Mouse (Mus musculus): Measurements from ENCODE around the gene Ccdc187. TPM values are rescaled to one million over a fixed set of nuclear protein-coding genes. Genes with fewer than 3 reads are reported as not detected.

Ccdc187 gene
- polyA plus RNA-seq, 1 experiment, result not detected

DNA sequence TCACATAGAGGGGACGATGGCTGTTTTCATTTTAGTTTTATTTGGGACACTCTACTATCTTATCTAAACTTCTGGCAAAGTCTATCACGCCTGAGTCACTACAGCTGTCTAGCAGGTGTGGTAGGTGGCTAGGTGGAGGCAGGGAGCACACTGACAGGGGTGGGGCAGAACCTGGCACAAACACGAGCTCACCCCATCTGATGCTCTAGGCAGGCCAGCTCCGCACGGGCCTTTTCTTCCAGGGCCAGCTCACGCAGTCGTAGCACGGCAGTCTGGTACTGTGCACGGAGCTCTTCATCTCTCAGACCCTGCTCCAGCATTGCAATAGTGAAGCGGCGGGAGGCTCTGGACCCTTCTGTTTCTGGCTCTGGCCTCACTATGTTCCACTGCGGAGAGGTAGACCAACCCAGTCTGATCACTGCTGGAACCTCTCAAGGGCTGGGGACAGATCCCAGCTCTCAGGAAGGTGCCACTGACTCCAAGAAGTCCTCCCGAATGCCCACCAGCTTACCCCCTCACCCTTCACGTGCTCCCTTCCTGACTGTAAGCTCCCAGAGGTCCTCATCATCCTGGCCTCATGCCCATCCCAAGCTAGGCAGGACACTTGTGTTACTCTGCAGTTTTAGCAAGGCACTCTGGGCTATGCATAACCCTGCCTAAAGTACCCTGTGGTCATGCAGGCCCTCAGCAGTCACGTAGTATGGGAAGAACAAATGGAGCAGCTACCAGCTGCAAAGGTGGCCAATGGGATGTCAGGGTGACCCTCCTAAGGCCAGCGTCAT, 36.9 kb downstream of the Ccdc187 start:
- Histone ChIP-seq H3K4me3 (replicated peaks) (no peak overlapping the region), H3K36me3 (replicated peaks; ENCODE audit: low read length) (no peaks in the 10 kb centered on the region), H3K9me3 (no peaks in the 10 kb centered on the region), H3K4me1 (peaks cover 6% of the 10 kb centered on the region), H3K27me3 (replicated peaks) (peaks cover 72% of the 10 kb centered on the region)
- TF ChIP-seq GATA1 (IDR thresholded peaks at IDR 0.05; ENCODE audit: borderline replicate concordance, low read length) (no peak), FLI1 (IDR thresholded peaks at IDR 0.05; ENCODE audit: low read length) (no peak)

DNA sequence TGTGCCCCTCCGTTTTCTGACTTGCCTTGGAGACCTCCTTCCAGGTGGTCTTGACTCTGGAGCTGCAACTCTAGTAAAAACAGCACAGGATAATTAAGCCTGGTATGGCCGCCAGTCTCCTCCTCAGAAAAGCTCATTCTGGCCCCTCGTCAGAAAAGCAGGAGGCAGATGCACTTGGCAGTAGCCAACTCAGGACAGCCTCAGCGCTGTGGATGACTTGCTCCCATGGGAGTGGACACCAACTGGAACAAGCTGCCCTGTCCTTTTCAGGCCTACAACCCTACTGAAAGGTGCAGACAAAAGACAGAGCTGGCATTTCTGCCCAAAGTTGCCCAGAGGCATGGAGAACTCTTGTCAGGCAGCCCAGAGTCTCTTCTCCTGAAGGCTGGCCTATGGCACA, 39.5 kb downstream of the Ccdc187 start:
- Histone ChIP-seq H3K9me3 (no peaks in the 10 kb centered on the region), H3K4me3 (replicated peaks) (no peak overlapping the region), H3K4me1 (peaks cover 7% of the 10 kb centered on the region), H3K36me3 (replicated peaks; ENCODE audit: low read length) (no peaks in the 10 kb centered on the region), H3K27me3 (replicated peaks) (peaks cover 91% of the 10 kb centered on the region)
- TF ChIP-seq FLI1 (IDR thresholded peaks at IDR 0.05; ENCODE audit: low read length) (no peak), GATA1 (IDR thresholded peaks at IDR 0.05; ENCODE audit: borderline replicate concordance, low read length) (no peak)

GRCm38 (mm10) chr2:26252514-26253206, 41.7 kb downstream of the Ccdc187 start:
- H3K4me1 ChIP-seq, result peaks cover 7% of the 10 kb centered on the region
- no peaks in the 10 kb centered on the region for H3K36me3 ChIP-seq (replicated peaks; ENCODE audit: low read length)
- H3K9me3 ChIP-seq, result no peaks in the 10 kb centered on the region
- peaks cover 94% of the 10 kb centered on the region for H3K27me3 ChIP-seq (replicated peaks)
- TF ChIP-seq GATA1 (IDR thresholded peaks at IDR 0.05; ENCODE audit: borderline replicate concordance, low read length) (no peak), FLI1 (IDR thresholded peaks at IDR 0.05; ENCODE audit: low read length) (no peak)
- H3K4me3 ChIP-seq (replicated peaks), result no peak overlapping the region

DNA sequence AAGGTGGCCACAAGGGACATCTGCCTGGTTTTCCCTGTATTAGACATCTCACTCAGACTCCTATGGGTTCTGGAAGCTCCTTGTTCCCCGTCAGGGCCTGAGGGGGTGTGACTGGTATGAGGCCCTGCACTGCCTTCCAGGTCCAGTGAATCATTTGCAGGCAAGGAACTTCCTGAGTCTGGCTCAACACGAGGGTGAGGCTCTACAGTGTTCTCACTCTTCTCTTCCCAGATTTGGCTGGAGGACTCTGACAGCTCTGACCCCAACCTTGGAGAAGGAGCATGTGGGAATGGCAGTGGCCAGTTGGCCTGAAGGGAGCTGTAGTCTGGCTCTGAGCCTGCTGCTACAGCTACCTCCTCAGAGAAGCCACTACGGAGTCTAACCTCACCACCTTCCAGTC, 46.8 kb downstream of the Ccdc187 start:
- TF ChIP-seq FLI1 (IDR thresholded peaks at IDR 0.05; ENCODE audit: low read length) (no peak), GATA1 (IDR thresholded peaks at IDR 0.05; ENCODE audit: borderline replicate concordance, low read length) (no peak)
- peaks cover 83% of the 10 kb centered on the region for H3K27me3 ChIP-seq (replicated peaks)

DNA sequence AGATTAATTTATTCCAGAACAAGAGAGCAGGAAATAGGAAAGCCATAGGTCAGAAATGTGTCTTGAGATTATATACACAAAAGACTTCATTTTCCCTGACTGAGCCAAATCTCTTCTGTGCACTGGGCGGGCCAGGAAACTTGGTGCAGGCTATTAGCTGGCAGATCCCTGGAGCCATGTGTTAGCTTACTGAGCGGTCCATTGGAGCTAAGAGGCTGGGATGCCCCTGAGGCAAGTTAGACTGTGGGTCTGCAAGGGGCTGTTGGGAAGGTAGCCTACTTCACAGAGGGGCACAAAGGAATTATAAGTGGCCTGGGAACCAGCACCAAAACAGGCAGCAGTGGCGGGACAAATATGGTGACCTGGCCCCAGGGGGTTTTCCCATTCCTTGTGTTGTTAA, 53.5 kb downstream of the Ccdc187 start:
- Histone ChIP-seq H3K4me1 (peaks cover 11% of the 10 kb centered on the region), H3K9me3 (no peaks in the 10 kb centered on the region), H3K36me3 (replicated peaks; ENCODE audit: low read length) (no peaks in the 10 kb centered on the region), H3K27me3 (replicated peaks) (peaks cover 36% of the 10 kb centered on the region), H3K4me3 (replicated peaks) (no peak overlapping the region)
- TF ChIP-seq GATA1 (IDR thresholded peaks at IDR 0.05; ENCODE audit: borderline replicate concordance, low read length) (no peak), FLI1 (IDR thresholded peaks at IDR 0.05; ENCODE audit: low read length) (no peak)

More for the DNA sequence above, 46.8 kb downstream of the Ccdc187 start:
- Histone ChIP-seq H3K4me3 (replicated peaks) (no peak overlapping the region), H3K9me3 (no peaks in the 10 kb centered on the region), H3K4me1 (peaks cover 1% of the 10 kb centered on the region), H3K36me3 (replicated peaks; ENCODE audit: low read length) (no peaks in the 10 kb centered on the region)

DNA sequence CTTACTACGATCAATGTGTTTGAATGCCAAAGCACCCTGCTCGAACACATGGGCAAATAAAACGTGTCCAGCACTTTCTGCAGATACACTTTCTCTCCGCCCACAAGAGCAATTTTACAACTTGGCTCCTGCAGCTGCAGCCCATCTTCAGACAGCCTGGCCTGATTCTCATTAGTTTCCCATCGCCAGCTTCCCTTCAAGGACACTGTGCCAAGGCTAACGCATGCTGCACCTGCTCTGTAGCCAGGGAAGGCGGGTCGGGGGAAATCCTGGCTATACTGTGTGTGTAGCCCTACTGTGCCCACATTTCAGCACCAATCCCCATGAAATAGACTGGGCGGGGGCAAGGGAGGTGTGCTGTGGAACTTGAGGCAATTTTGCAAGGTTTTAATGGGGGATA, 54.0 kb downstream of the Ccdc187 start:
- Histone ChIP-seq H3K4me1 (peaks cover 15% of the 10 kb centered on the region), H3K36me3 (replicated peaks; ENCODE audit: low read length) (no peaks in the 10 kb centered on the region), H3K4me3 (replicated peaks) (no peak overlapping the region), H3K27me3 (replicated peaks) (peaks cover 33% of the 10 kb centered on the region), H3K9me3 (no peaks in the 10 kb centered on the region)
- TF ChIP-seq GATA1 (IDR thresholded peaks at IDR 0.05; ENCODE audit: borderline replicate concordance, low read length), result no peak
- TF ChIP-seq FLI1 (IDR thresholded peaks at IDR 0.05; ENCODE audit: low read length), result no peak

- Histone ChIP-seq H3K9me3 (no peaks in the 10 kb centered on the region), H3K36me3 (replicated peaks; ENCODE audit: low read length) (peaks cover 5% of the 10 kb centered on the region), H3K27me3 (replicated peaks) (peaks cover 12% of the 10 kb centered on the region), H3K4me3 (replicated peaks) (peak within 1 kb of the TSS; percentile 99), H3K4me1 (peaks cover 26% of the 10 kb centered on the region)
- TF ChIP-seq FLI1 (IDR thresholded peaks at IDR 0.05; ENCODE audit: low read length) (no peak), GATA1 (IDR thresholded peaks at IDR 0.05; ENCODE audit: borderline replicate concordance, low read length) (no peak)
Measured at GRCm38 (mm10) chr2:26237290-26237782, 57.0 kb downstream of the Ccdc187 start, which contains the start of gene Qsox2. Gene Qsox2, minus strand, starts transcription at chr2:26237525.

- Histone ChIP-seq H3K27me3 (replicated peaks) (peaks cover 11% of the 10 kb centered on the region), H3K4me1 (peaks cover 31% of the 10 kb centered on the region), H3K4me3 (replicated peaks) (peak overlapping the region; percentile 99), H3K9me3 (no peaks in the 10 kb centered on the region), H3K36me3 (replicated peaks; ENCODE audit: low read length) (peaks cover 10% of the 10 kb centered on the region)
- TF ChIP-seq FLI1 (IDR thresholded peaks at IDR 0.05; ENCODE audit: low read length) (no peak), GATA1 (IDR thresholded peaks at IDR 0.05; ENCODE audit: borderline replicate concordance, low read length) (no peak)
Measured at GRCm38 (mm10) chr2:26236681-26237289, 57.6 kb downstream of the Ccdc187 start.

GRCm38 (mm10) chr2:26234771-26235170, 59.6 kb downstream of the Ccdc187 start:
- Histone ChIP-seq H3K4me1 (peaks cover 39% of the 10 kb centered on the region), H3K9me3 (no peaks in the 10 kb centered on the region), H3K4me3 (replicated peaks) (no peak overlapping the region), H3K27me3 (replicated peaks) (peaks cover 2% of the 10 kb centered on the region), H3K36me3 (replicated peaks; ENCODE audit: low read length) (peaks cover 10% of the 10 kb centered on the region)
- TF ChIP-seq FLI1 (IDR thresholded peaks at IDR 0.05; ENCODE audit: low read length), result no peak
- no peak for TF ChIP-seq GATA1 (IDR thresholded peaks at IDR 0.05; ENCODE audit: borderline replicate concordance, low read length)

Data from megakaryocyte, embryonic 14.5 days (primary cell).